In genomic region chr4:45771173-45771572, GRCm38 (mm10) we compare ENCODE assay signal across 15 mouse cellular contexts. TPM values are rescaled to one million over a fixed set of nuclear protein-coding genes. Genes with fewer than 3 reads are reported as not detected.
DNase-seq lines count a peak whose midpoint lies in the region; ATAC-seq lines count a peak whose summit lies in the region.
"Had no signal": no experiment of that assay in that cellular context is flagged by ENCODE, and none has a peak within 500 bp of the region (broad histone marks: within the 10 kb centered on the region; RNA-seq: fewer than 3 reads in every experiment).

No protein-coding gene starts in this region.

- peaks cover 21% of the 10 kb centered on the region for H3K4me1 ChIP-seq in neural tube, embryonic 11.5 days (ENCODE audit: control insufficient read depth, insufficient read depth, low read length)
- peaks cover 60% of the 10 kb centered on the region for H3K4me1 ChIP-seq in forebrain, embryonic 13.5 days
- H3K4me1 ChIP-seq in limb, embryonic 10.5 days, result peaks cover 29% of the 10 kb centered on the region

- H3K36me3 ChIP-seq in neural tube, embryonic 11.5 days (ENCODE audit: control insufficient read depth, insufficient read depth, low read length), result no peaks in the 10 kb centered on the region
- no peaks in the 10 kb centered on the region for H3K36me3 ChIP-seq in forebrain, embryonic 13.5 days (ENCODE audit: poor library complexity, severe bottlenecking)
- no peaks in the 10 kb centered on the region for H3K36me3 ChIP-seq in limb, embryonic 10.5 days

- peak overlapping the region; percentile 18; the same call in 1 of the 2 replicates for H3K9ac ChIP-seq in neural tube, embryonic 11.5 days (ENCODE audit: low read length)
- 0 out of 2 replicates have a peak overlapping the region, but pooled peaks have one; percentile 59 for H3K9ac ChIP-seq in forebrain, embryonic 13.5 days
- H3K9ac ChIP-seq: lung, embryonic 14.5 days had no signal

- H3K4me2 ChIP-seq in neural tube, embryonic 11.5 days (ENCODE audit: low read depth), result no peak overlapping the region
- H3K4me2 ChIP-seq in forebrain, embryonic 13.5 days, result peak overlapping the region; percentile 15; the same call in 1 of the 2 replicates
- H3K4me2 ChIP-seq: lung, embryonic 14.5 days had no signal

- H3K27me3 ChIP-seq in neural tube, embryonic 11.5 days (ENCODE audit: control insufficient read depth, insufficient read depth, low read length), result no peaks in the 10 kb centered on the region
- no peaks in the 10 kb centered on the region for H3K27me3 ChIP-seq in forebrain, embryonic 13.5 days
- peaks cover 56% of the 10 kb centered on the region for H3K27me3 ChIP-seq in limb, embryonic 10.5 days (ENCODE audit: low read depth, poor library complexity, severe bottlenecking)

- WGBS in neural tube, embryonic 11.5 days, result 21% methylated on average over 8 of the region's 8 CpGs
- 6% methylated on average over 8 of the region's 8 CpGs for WGBS in forebrain, embryonic 13.5 days
- WGBS in limb, embryonic 10.5 days, result 26% methylated on average over 8 of the region's 8 CpGs

- no peak overlapping the region for H3K4me3 ChIP-seq in neural tube, embryonic 11.5 days (ENCODE audit: low read depth, low read length)
- H3K4me3 ChIP-seq in forebrain, embryonic 13.5 days, result no peak overlapping the region
- no peak overlapping the region for H3K4me3 ChIP-seq in limb, embryonic 10.5 days
- H3K4me3 ChIP-seq: myocyte had no signal

- no peak for ATAC-seq in neural tube, embryonic 11.5 days (ENCODE audit: insufficient read depth, low FRiP score, low TSS enrichment)
- peak; percentile 6; the same call in 1 of the 2 replicates for ATAC-seq in forebrain, embryonic 13.5 days
- ATAC-seq: intestine, embryonic 16.5 days had no signal

- H3K27ac ChIP-seq in neural tube, embryonic 11.5 days (ENCODE audit: low read depth, low read length), result no peak overlapping the region
- peak overlapping the region; percentile 91 for H3K27ac ChIP-seq in forebrain, embryonic 13.5 days
- peak overlapping the region; percentile 39; the same call in 1 of the 2 replicates for H3K27ac ChIP-seq in limb, embryonic 10.5 days
- H3K27ac ChIP-seq: macrophage had no signal

- no peak for DNase-seq in neural tube, embryonic 11.5 days (ENCODE audit: low spot score)
- DNase-seq in neural tube, embryonic 10.5 days (ENCODE audit: extremely low spot score, low spot score), result no peak
- no peak for DNase-seq in limb, embryonic 10.5 days (ENCODE audit: low spot score)
- no peak for DNase-seq in embryo, embryonic 9.5 days (ENCODE audit: extremely low spot score)
- DNase-seq in adrenal gland, adult (ENCODE audit: inconsistent age in 2 of 2, low spot score in 1 of 2), result no peak
- DNase-seq in gastrocnemius, postnatal 25 days, result no peak
- DNase-seq in thymus, adult 18-20 months, result no peak

- H3K9me3 ChIP-seq in neural tube, embryonic 11.5 days (ENCODE audit: control insufficient read depth, low read length), result no peaks in the 10 kb centered on the region
- no peaks in the 10 kb centered on the region for H3K9me3 ChIP-seq in forebrain, embryonic 13.5 days (replicated peaks)
- H3K9me3 ChIP-seq in limb, embryonic 10.5 days (replicated peaks), result no peaks in the 10 kb centered on the region

RNA-seq across cellular contexts. Expression of gene Aldh1b1, which starts 27.6 kb away (rescaled TPM):
- polyA plus RNA-seq in neural tube, embryonic 11.5 days (2014; fragmentation: Nextera tagmentation; extraction: Ambion mirVana), result 4.1 and 4.6 TPM in 2 replicates
- polyA plus RNA-seq in forebrain, embryonic 13.5 days (2015; fragmentation: Nextera tagmentation; extraction: Ambion mirVana), result 14.7 and 17.6 TPM in 2 replicates
- 2.5 and 2.9 TPM in 2 replicates for polyA plus RNA-seq in limb, embryonic 10.5 days (2016; fragmentation: Nextera tagmentation; extraction: Ambion mirVana)
- under 1 TPM; 0.51 to 0.77 TPM for total RNA-seq in gastrocnemius, postnatal 25 days (2021)
- polyA plus RNA-seq: C2C12 had no signal

RNA-seq across cellular contexts. Expression of gene Igfbpl1, which starts 55.5 kb away (rescaled TPM):
- 76.8 and 90.4 TPM in 2 replicates for polyA plus RNA-seq in neural tube, embryonic 11.5 days (2014; fragmentation: Nextera tagmentation; extraction: Ambion mirVana)
- polyA plus RNA-seq in forebrain, embryonic 13.5 days (2015; fragmentation: Nextera tagmentation; extraction: Ambion mirVana), result 78.5 and 86.8 TPM in 2 replicates
- 0.28 and 0.48 TPM in 2 replicates for polyA plus RNA-seq in limb, embryonic 10.5 days (2016; fragmentation: Nextera tagmentation; extraction: Ambion mirVana)
- total RNA-seq in gastrocnemius, postnatal 25 days (2021), result not detected
- total RNA-seq: adrenal gland, postnatal 25 days had no signal
- polyA plus RNA-seq: C2C12; kidney, embryonic 16.5 days; macrophage; myocyte had no signal

Comparison
In these comparisons a context has a peak if more than half of its experiments do, and no peak if none do; other contexts are left out.
1. RNA of gene Igfbpl1, which starts 55.5 kb away (polyA plus RNA-seq): 76.8 to 90.4 TPM in neural tube, embryonic 11.5 days and 78.5 to 86.8 TPM in forebrain, embryonic 13.5 days; 0.28 to 0.48 TPM in limb, embryonic 10.5 days; every median in the first group is over 10 times any median in the second.